Mouse (Mus musculus) spleen, postnatal 14 days (tissue): ENCODE measurements around the gene Gtpbp10.

Experiments used
- DNase-seq, 2 experiments: peaks; one replicate each; pipeline ENCODE4 v3.0.0; 2021 to 2022; ENCODE audit warnings: low spot score in 2 of 2

The Gtpbp10 gene

GRCm38 (mm10) chr5:5559079-5559740, at the start of gene Gtpbp10:
Gtpbp10 (minus strand) TSS chr5:5559538.
- DNase-seq: peak; percentile 73 to 89

GRCm38 (mm10) chr5:5587686-5588085, 28.3 kb upstream of the Gtpbp10 start:
- no peak for DNase-seq

- no peak for DNase-seq
Measured at GRCm38 (mm10) chr5:5573749-5574317, 14.5 kb upstream of the Gtpbp10 start, which contains the start of gene Gm8773. Gm8773 (plus strand) TSS chr5:5573799.

- DNase-seq: no peak
Measured at GRCm38 (mm10) chr5:5562435-5562834, 3.1 kb upstream of the Gtpbp10 start.

GRCm38 (mm10) chr5:5561041-5561706, 1.8 kb upstream of the Gtpbp10 start:
- no peak for DNase-seq

- DNase-seq: no peak
Measured at GRCm38 (mm10) chr5:5559798-5560197, 460 bp upstream of the Gtpbp10 start.

GRCm38 (mm10) chr5:5551110-5551509, 8.2 kb downstream of the Gtpbp10 start:
- DNase-seq: no peak

GRCm38 (mm10) chr5:5540385-5540784, 19.0 kb downstream of the Gtpbp10 start:
- no peak for DNase-seq

- no peak for DNase-seq
Measured at GRCm38 (mm10) chr5:5539771-5540170, 19.6 kb downstream of the Gtpbp10 start.

GRCm38 (mm10) chr5:5536131-5536530, 23.2 kb downstream of the Gtpbp10 start:
- DNase-seq: no peak

- no peak for DNase-seq
Measured at GRCm38 (mm10) chr5:5533656-5534420, 25.5 kb downstream of the Gtpbp10 start.

- no peak for DNase-seq
Measured at GRCm38 (mm10) chr5:5515411-5515810, 43.9 kb downstream of the Gtpbp10 start.

- DNase-seq: peak; percentile 21 to 36
Measured at GRCm38 (mm10) chr5:5514196-5515076, 44.9 kb downstream of the Gtpbp10 start, which contains the start of gene Cldn12. Cldn12 (minus strand) TSS chr5:5514958.

GRCm38 (mm10) chr5:5511401-5511800, 47.9 kb downstream of the Gtpbp10 start:
- DNase-seq: no peak

- DNase-seq: no peak
Measured at GRCm38 (mm10) chr5:5510989-5511388, 48.3 kb downstream of the Gtpbp10 start.

GRCm38 (mm10) chr5:5510304-5510887, 48.9 kb downstream of the Gtpbp10 start:
- no peak for DNase-seq

- no peak for DNase-seq
Measured at GRCm38 (mm10) chr5:5508231-5508630, 51.1 kb downstream of the Gtpbp10 start.

GRCm38 (mm10) chr5:5507701-5508225, 51.6 kb downstream of the Gtpbp10 start:
- DNase-seq: peak in 1 of 2 experiments; percentile 22

- DNase-seq: no peak
Measured at GRCm38 (mm10) chr5:5504456-5504855, 54.9 kb downstream of the Gtpbp10 start.

GRCm38 (mm10) chr5:5503381-5503780, 56.0 kb downstream of the Gtpbp10 start:
- DNase-seq: no peak
